Mouse (Mus musculus): ENCODE data around the gene Gm12117. TPM values are rescaled to one million over a fixed set of nuclear protein-coding genes. Genes with fewer than 3 reads are reported as not detected.

Gene Gm12117
- polyA plus RNA-seq, 1 experiment from 2014 or later: not detected

GRCm38 (mm10) chr11:33274816-33275215 is 1.7 kb downstream of the Gm12117 start:
- ATAC-seq: no peak
- H3K27me3 ChIP-seq (replicated peaks; ENCODE audit: control insufficient read depth, insufficient read depth, low read length): no peaks in the 10 kb centered on the region
- WGBS: 80% methylated on average over 3 of the region's 3 CpGs

DNA sequence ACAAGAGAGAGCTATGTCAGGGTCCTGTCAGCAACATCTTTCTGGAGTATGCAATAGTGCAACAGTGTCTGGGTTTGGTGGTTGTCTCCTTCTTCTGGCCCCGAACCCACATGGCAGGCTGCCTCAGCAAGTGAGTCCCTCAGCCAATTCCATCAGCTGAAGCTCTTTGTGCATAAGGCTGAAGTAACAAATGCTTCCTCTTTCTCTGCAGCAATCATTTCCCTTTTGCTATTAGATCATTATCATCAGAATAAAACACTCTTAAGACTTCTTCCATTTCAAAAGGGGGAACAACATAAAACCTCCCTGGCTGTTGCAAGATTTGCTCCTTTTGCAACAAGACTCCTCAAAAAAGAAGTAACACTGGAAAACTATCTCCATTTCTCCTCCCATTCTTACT is 2.2 kb downstream of the Gm12117 start:
- no peak overlapping the region for H3K4me2 ChIP-seq (ENCODE audit: low read length)
- H3K9me3 ChIP-seq (ENCODE audit: control insufficient read depth, low read length): no peaks in the 10 kb centered on the region
- no peak for ATAC-seq
- no peaks in the 10 kb centered on the region for H3K36me3 ChIP-seq (ENCODE audit: control insufficient read depth, insufficient read depth, low read length)
- H3K9ac ChIP-seq (ENCODE audit: low read depth, low read length): no peak overlapping the region
- no peak overlapping the region for H3K4me3 ChIP-seq (ENCODE audit: low read length)
- H3K4me1 ChIP-seq (ENCODE audit: control insufficient read depth, insufficient read depth, low read depth, low read length): no peaks in the 10 kb centered on the region
- no peaks in the 10 kb centered on the region for H3K27me3 ChIP-seq (replicated peaks; ENCODE audit: control insufficient read depth, insufficient read depth, low read length)
- H3K27ac ChIP-seq (ENCODE audit: low read depth, low read length): no peak overlapping the region
- 78% methylated on average over 1 of the region's 1 CpGs for WGBS

More at GRCm38 (mm10) chr11:33274816-33275215, 1.7 kb downstream of the Gm12117 start:
- H3K9me3 ChIP-seq (ENCODE audit: control insufficient read depth, low read length): no peaks in the 10 kb centered on the region
- no peak overlapping the region for H3K4me2 ChIP-seq (ENCODE audit: low read length)
- H3K36me3 ChIP-seq (ENCODE audit: control insufficient read depth, insufficient read depth, low read length): no peaks in the 10 kb centered on the region
- no peak overlapping the region for H3K4me3 ChIP-seq (ENCODE audit: low read length)
- no peak overlapping the region for H3K27ac ChIP-seq (ENCODE audit: low read depth, low read length)
- no peak overlapping the region for H3K9ac ChIP-seq (ENCODE audit: low read depth, low read length)
- H3K4me1 ChIP-seq (ENCODE audit: control insufficient read depth, insufficient read depth, low read depth, low read length): no peaks in the 10 kb centered on the region

GRCm38 (mm10) chr11:33240295-33240694 is 36.2 kb downstream of the Gm12117 start:
- H3K4me3 ChIP-seq (ENCODE audit: low read length): no peak overlapping the region
- no peak overlapping the region for H3K4me2 ChIP-seq (ENCODE audit: low read length)
- no peak overlapping the region for H3K27ac ChIP-seq (ENCODE audit: low read depth, low read length)
- H3K27me3 ChIP-seq (replicated peaks; ENCODE audit: control insufficient read depth, insufficient read depth, low read length): no peaks in the 10 kb centered on the region
- H3K9me3 ChIP-seq (ENCODE audit: control insufficient read depth, low read length): no peaks in the 10 kb centered on the region
- no peaks in the 10 kb centered on the region for H3K36me3 ChIP-seq (ENCODE audit: control insufficient read depth, insufficient read depth, low read length)
- WGBS: 62% methylated on average over 3 of the region's 3 CpGs
- no peak for ATAC-seq
- H3K9ac ChIP-seq (ENCODE audit: low read depth, low read length): no peak overlapping the region
- H3K4me1 ChIP-seq (ENCODE audit: control insufficient read depth, insufficient read depth, low read depth, low read length): no peaks in the 10 kb centered on the region

DNA sequence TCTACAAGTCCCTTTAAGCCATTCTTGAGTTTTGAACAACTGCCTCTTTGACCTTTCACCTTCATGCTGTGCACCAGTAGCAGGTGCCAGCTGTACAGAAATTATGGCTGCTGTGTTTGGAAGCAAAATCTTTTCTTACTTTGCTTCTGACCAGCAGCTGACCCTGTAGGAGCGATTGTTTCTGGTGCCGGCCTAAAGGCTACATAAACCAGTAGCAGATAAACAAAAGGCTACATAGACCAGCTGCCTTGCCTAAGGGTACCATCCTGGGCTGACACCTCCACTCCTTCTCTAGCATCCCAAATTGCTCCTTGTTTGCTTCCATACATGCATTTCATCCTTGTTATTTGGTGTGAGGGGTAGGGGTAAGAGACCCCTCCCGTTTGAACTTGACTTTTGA is 42.4 kb downstream of the Gm12117 start:
- WGBS: 29% methylated on average over 3 of the region's 3 CpGs

DNA sequence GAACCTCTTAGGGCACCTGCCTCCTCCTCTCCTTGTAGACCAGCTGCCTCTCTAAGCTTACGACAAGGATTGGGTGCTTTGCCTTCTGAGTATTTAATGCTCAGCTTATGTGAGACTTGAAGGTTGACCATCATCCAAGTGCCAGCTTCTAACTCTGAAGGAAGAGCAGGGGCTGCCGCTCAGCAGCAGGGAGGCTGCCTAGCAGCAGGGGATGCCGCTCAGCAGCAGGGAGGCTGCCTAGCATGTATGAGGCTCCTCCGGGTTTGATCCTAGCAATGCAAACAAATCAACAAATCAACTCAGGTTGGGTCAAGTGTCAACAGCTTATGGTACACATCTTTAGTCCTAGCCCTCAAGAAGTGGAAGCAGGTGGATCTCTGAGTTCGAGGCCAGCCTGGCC is 44.5 kb downstream of the Gm12117 start:
- Histone ChIP-seq H3K4me2 (ENCODE audit: low read length) (no peak overlapping the region), H3K9me3 (ENCODE audit: control insufficient read depth, low read length) (no peaks in the 10 kb centered on the region), H3K4me1 (ENCODE audit: control insufficient read depth, insufficient read depth, low read depth, low read length) (peaks cover 7% of the 10 kb centered on the region), H3K27ac (ENCODE audit: low read depth, low read length) (no peak overlapping the region), H3K36me3 (ENCODE audit: control insufficient read depth, insufficient read depth, low read length) (no peaks in the 10 kb centered on the region), H3K4me3 (ENCODE audit: low read length) (no peak overlapping the region), H3K9ac (ENCODE audit: low read depth, low read length) (no peak overlapping the region), H3K27me3 (replicated peaks; ENCODE audit: control insufficient read depth, insufficient read depth, low read length) (no peaks in the 10 kb centered on the region)
- 73% methylated on average over 5 of the region's 5 CpGs for WGBS
- ATAC-seq: no peak

More for the DNA sequence above, 42.4 kb downstream of the Gm12117 start:
- ATAC-seq: no peak
- no peaks in the 10 kb centered on the region for H3K9me3 ChIP-seq (ENCODE audit: control insufficient read depth, low read length)
- H3K36me3 ChIP-seq (ENCODE audit: control insufficient read depth, insufficient read depth, low read length): no peaks in the 10 kb centered on the region
- no peak overlapping the region for H3K4me2 ChIP-seq (ENCODE audit: low read length)
- H3K4me3 ChIP-seq (ENCODE audit: low read length): no peak overlapping the region
- H3K4me1 ChIP-seq (ENCODE audit: control insufficient read depth, insufficient read depth, low read depth, low read length): peaks cover 7% of the 10 kb centered on the region
- H3K27me3 ChIP-seq (replicated peaks; ENCODE audit: control insufficient read depth, insufficient read depth, low read length): no peaks in the 10 kb centered on the region
- no peak overlapping the region; the same call in 1 of the 2 replicates for H3K27ac ChIP-seq (ENCODE audit: low read depth, low read length)
- no peak overlapping the region for H3K9ac ChIP-seq (ENCODE audit: low read depth, low read length)

- H3K4me3 ChIP-seq (ENCODE audit: low read length): no peak overlapping the region
- H3K36me3 ChIP-seq (ENCODE audit: control insufficient read depth, insufficient read depth, low read length): no peaks in the 10 kb centered on the region
- H3K4me2 ChIP-seq (ENCODE audit: low read length): no peak overlapping the region
- H3K27me3 ChIP-seq (replicated peaks; ENCODE audit: control insufficient read depth, insufficient read depth, low read length): no peaks in the 10 kb centered on the region
- H3K9me3 ChIP-seq (ENCODE audit: control insufficient read depth, low read length): no peaks in the 10 kb centered on the region
- no peaks in the 10 kb centered on the region for H3K4me1 ChIP-seq (ENCODE audit: control insufficient read depth, insufficient read depth, low read depth, low read length)
- no peak overlapping the region for H3K27ac ChIP-seq (ENCODE audit: low read depth, low read length)
- WGBS: 87% methylated on average over 2 of the region's 2 CpGs
- H3K9ac ChIP-seq (ENCODE audit: low read depth, low read length): no peak overlapping the region
- ATAC-seq: no peak
Measured at GRCm38 (mm10) chr11:33228186-33228585, 48.4 kb downstream of the Gm12117 start.

DNA sequence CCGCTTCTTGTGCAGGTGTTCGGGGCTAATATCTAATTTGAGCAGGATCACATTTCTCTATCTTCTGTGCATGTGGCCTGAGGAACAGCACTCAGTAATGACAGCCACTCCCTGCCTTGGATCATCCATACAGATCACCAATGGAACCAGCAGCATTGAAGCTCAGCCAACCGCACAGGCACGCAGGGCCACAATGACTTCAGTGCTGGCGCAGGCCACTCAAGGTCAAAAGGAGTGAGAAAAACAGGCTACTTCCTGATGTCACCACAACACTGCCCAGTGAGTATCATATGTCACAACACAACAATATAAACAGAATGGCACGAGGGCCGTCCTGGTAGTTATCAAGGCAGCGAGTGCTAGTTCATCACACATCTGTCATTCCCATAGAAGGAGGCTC is 50.0 kb downstream of the Gm12117 start:
- H3K36me3 ChIP-seq (ENCODE audit: control insufficient read depth, insufficient read depth, low read length): no peaks in the 10 kb centered on the region
- no peak for ATAC-seq
- 70% methylated on average over 8 of the region's 8 CpGs for WGBS
- H3K9ac ChIP-seq (ENCODE audit: low read depth, low read length): no peak overlapping the region
- no peaks in the 10 kb centered on the region for H3K27me3 ChIP-seq (replicated peaks; ENCODE audit: control insufficient read depth, insufficient read depth, low read length)
- H3K4me2 ChIP-seq (ENCODE audit: low read length): no peak overlapping the region
- H3K4me3 ChIP-seq (ENCODE audit: low read length): no peak overlapping the region
- no peaks in the 10 kb centered on the region for H3K9me3 ChIP-seq (ENCODE audit: control insufficient read depth, low read length)
- H3K27ac ChIP-seq (ENCODE audit: low read depth, low read length): no peak overlapping the region
- no peaks in the 10 kb centered on the region; the same call in 1 of the 2 replicates for H3K4me1 ChIP-seq (ENCODE audit: control insufficient read depth, insufficient read depth, low read depth, low read length)

Other genes with a start within 250 kb of the Gm12117 start
- gene Fgf18, start 129.3 kb downstream of the Gm12117 start, polyA plus RNA-seq (2015; fragmentation: Nextera tagmentation; extraction: Ambion mirVana): 7.2 and 9.0 TPM in 2 replicates
- gene Npm1, start 113.5 kb downstream of the Gm12117 start, polyA plus RNA-seq (2015; fragmentation: Nextera tagmentation; extraction: Ambion mirVana): 351 and 353 TPM in 2 replicates
- gene Tlx3, start 73.1 kb downstream of the Gm12117 start, polyA plus RNA-seq (2015; fragmentation: Nextera tagmentation; extraction: Ambion mirVana): 9.1 and 11.5 TPM in 2 replicates
- gene Ranbp17, start 237.0 kb upstream of the Gm12117 start, polyA plus RNA-seq (2015; fragmentation: Nextera tagmentation; extraction: Ambion mirVana): 5.2 and 5.6 TPM in 2 replicates